Mouse (Mus musculus) brain, adult 10 weeks (tissue): ENCODE results near the gene Thnsl2. TPM values are rescaled to one million over a fixed set of nuclear protein-coding genes. Genes with fewer than 3 reads are reported as not detected.

Experiments used
- polyA plus RNA-seq: library from polyadenylated mRNA; stranded (reverse); fragments of 350-450 nt; fragmentation: Illumina TruSeq; extraction: RNeasy Lipid Tissue Mini Kit (QIAGEN cat#74804); gene quantifications from one replicate; pipeline ENCODE4 v1.2.3, GENCODE M21; 2015; ENCODE audit warnings: low read depth, low replicate concordance

The Thnsl2 gene
- 4.3 TPM for polyA plus RNA-seq

DNA sequence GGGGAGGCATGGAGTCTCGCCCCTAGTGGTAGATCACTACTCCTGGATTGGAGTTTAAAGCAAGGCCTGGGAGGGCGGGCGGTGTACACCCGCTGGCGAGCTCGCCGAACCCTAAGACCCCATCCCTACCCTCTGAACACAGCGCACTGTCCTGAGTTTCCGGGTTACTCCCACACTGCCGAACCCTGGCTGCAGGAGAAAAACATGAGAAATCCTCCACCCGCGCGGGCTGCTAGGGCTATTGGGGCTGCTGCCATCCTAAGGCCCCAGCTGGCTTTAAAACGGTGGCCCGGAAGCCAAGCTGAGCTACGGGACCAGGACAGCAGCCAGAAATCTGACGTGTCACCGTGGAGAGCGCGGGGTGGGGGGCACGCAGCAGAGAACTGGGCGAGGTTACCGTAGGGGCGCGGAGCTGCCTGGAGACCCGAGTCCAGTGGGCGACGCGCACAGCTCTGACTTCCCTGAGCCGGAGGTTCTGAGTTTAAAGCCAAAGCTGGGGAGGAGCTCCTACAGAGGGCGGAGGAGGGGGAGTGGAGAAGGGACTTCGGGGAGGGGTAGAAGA lies at the start of gene Thnsl2:
Thnsl2 (minus strand) TSS at position 546 of the 562 bp plus-strand sequence.

Other genes with a start within 250 kb of the Thnsl2 start
- gene Tex37, start 225.5 kb downstream of the Thnsl2 start, polyA plus RNA-seq = not detected
- gene Foxi3, start 187.9 kb downstream of the Thnsl2 start, polyA plus RNA-seq = not detected
- gene Fabp1, start 55.4 kb upstream of the Thnsl2 start, polyA plus RNA-seq = 1.5 TPM
- 30.2 TPM for gene Krcc1, start 127.2 kb upstream of the Thnsl2 start, polyA plus RNA-seq
- 2.6 TPM for gene Smyd1, start 177.8 kb upstream of the Thnsl2 start, polyA plus RNA-seq
- gene Cd8b1, start 178.3 kb upstream of the Thnsl2 start, polyA plus RNA-seq = not detected
- not detected for gene Cd8a, start 229.0 kb upstream of the Thnsl2 start, polyA plus RNA-seq